Mouse (Mus musculus): ENCODE data around the gene Wdr63. TPM values are rescaled to one million over a fixed set of nuclear protein-coding genes. Genes with fewer than 3 reads are reported as not detected.

Wdr63 gene
- polyA plus RNA-seq, 1 experiment from 2014 or later = not detected

Other genes starting within 250 kb of the Wdr63 start
- 35.1 and 36.0 TPM in 2 replicates for gene Bcl10, start 185.3 kb downstream of the Wdr63 start, polyA plus RNA-seq (2015; fragmentation: Nextera tagmentation; extraction: Ambion mirVana)
- gene 2410004B18Rik, start 170.1 kb downstream of the Wdr63 start, polyA plus RNA-seq (2015; fragmentation: Nextera tagmentation; extraction: Ambion mirVana) = 35.4 and 44.6 TPM in 2 replicates
- gene Syde2, start 120.3 kb downstream of the Wdr63 start, polyA plus RNA-seq (2015; fragmentation: Nextera tagmentation; extraction: Ambion mirVana) = 4.8 and 5.4 TPM in 2 replicates
- 0.45 and 1.1 TPM in 2 replicates for gene Mcoln3, start 9.3 kb upstream of the Wdr63 start, polyA plus RNA-seq (2015; fragmentation: Nextera tagmentation; extraction: Ambion mirVana)
- 0.42 and 0.57 TPM in 2 replicates for gene Mcoln2, start 41.7 kb upstream of the Wdr63 start, polyA plus RNA-seq (2015; fragmentation: Nextera tagmentation; extraction: Ambion mirVana)
- 44.7 and 49.7 TPM in 2 replicates for gene Lpar3, start 112.8 kb upstream of the Wdr63 start, polyA plus RNA-seq (2015; fragmentation: Nextera tagmentation; extraction: Ambion mirVana)

Measured in heart, embryonic 13.5 days (tissue).